Mouse (Mus musculus): ENCODE results near the gene Bnip3.

DNA sequence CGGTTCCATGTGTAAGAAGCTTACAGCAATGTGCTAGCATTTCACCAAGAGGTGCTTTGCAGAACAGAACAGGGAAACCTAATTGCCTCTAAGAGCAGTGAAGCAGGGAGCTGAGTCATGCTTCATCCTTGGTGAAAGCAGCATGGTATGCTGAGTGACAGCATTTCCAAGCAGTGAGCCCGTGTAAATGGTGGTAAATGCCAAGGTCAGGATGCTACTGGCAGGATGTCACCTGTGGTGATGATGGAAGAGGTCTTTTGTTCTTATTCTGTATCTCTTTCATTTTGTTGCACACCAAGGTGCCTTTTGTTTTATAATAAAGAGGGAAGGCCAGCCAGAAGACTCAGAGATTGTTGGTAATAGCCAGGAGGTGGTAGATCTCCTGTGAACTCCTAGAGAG lies 52.6 kb downstream of the Bnip3 start:
- TF ChIP-seq GATA1 (IDR thresholded peaks at IDR 0.05; ENCODE audit: low read length) (no peak), TAL1 (IDR thresholded peaks at IDR 0.05; ENCODE audit: low read length) (no peak)
